Mouse (Mus musculus): ENCODE measurements around the gene Piwil4.

Piwil4 gene

GRCm38 (mm10) chr9:14740151-14740924, at the start of gene Piwil4:
TSS of gene Piwil4 (minus strand) at chr9:14740733.
- no peak for DNase-seq (ENCODE audit: low spot score)

- no peak for DNase-seq (ENCODE audit: low spot score)
Observed at GRCm38 (mm10) chr9:14787356-14787755, 46.8 kb upstream of the Piwil4 start.

GRCm38 (mm10) chr9:14784039-14785002, 43.8 kb upstream of the Piwil4 start, which contains the start of the genes Mre11a and Ankrd49:
TSS of gene Mre11a (plus strand) at chr9:14784654.
TSS of gene Ankrd49 (minus strand) at chr9:14784856.
- peak; percentile 63 for DNase-seq (ENCODE audit: low spot score)

- no peak for DNase-seq (ENCODE audit: low spot score)
Observed at GRCm38 (mm10) chr9:14778341-14778740, 37.8 kb upstream of the Piwil4 start.

- no peak for DNase-seq (ENCODE audit: low spot score)
Observed at GRCm38 (mm10) chr9:14773813-14774212, 33.3 kb upstream of the Piwil4 start.

GRCm38 (mm10) chr9:14772074-14772473, 31.5 kb upstream of the Piwil4 start:
- DNase-seq (ENCODE audit: low spot score) = no peak

GRCm38 (mm10) chr9:14770803-14771471, 30.4 kb upstream of the Piwil4 start, which contains the start of gene 1700012B09Rik:
TSS of gene 1700012B09Rik (minus strand) at chr9:14771030.
- no peak for DNase-seq (ENCODE audit: low spot score)

- DNase-seq (ENCODE audit: low spot score) = no peak
Observed at GRCm38 (mm10) chr9:14769811-14770210, 29.3 kb upstream of the Piwil4 start.

GRCm38 (mm10) chr9:14764765-14765164, 24.2 kb upstream of the Piwil4 start:
- DNase-seq (ENCODE audit: low spot score) = no peak

GRCm38 (mm10) chr9:14759261-14759660, 18.7 kb upstream of the Piwil4 start:
- DNase-seq (ENCODE audit: low spot score) = no peak

- no peak for DNase-seq (ENCODE audit: low spot score)
Observed at GRCm38 (mm10) chr9:14758590-14758989, 18.1 kb upstream of the Piwil4 start.

GRCm38 (mm10) chr9:14754469-14754868, 13.9 kb upstream of the Piwil4 start:
- DNase-seq (ENCODE audit: low spot score) = no peak

GRCm38 (mm10) chr9:14753947-14754346, 13.4 kb upstream of the Piwil4 start:
- no peak for DNase-seq (ENCODE audit: low spot score)

- no peak for DNase-seq (ENCODE audit: low spot score)
Observed at GRCm38 (mm10) chr9:14752001-14752522, 11.5 kb upstream of the Piwil4 start, which contains the start of gene Fut4. TSS of gene Fut4 (minus strand) at chr9:14752393.

- no peak for DNase-seq (ENCODE audit: low spot score)
Observed at GRCm38 (mm10) chr9:14751503-14752000, 11.0 kb upstream of the Piwil4 start.

- DNase-seq (ENCODE audit: low spot score) = no peak
Observed at GRCm38 (mm10) chr9:14750901-14751502, 10.5 kb upstream of the Piwil4 start.

- no peak for DNase-seq (ENCODE audit: low spot score)
Observed at GRCm38 (mm10) chr9:14739498-14740150, 909 bp downstream of the Piwil4 start.

GRCm38 (mm10) chr9:14730941-14731541, 9.5 kb downstream of the Piwil4 start:
- no peak for DNase-seq (ENCODE audit: low spot score)

- no peak for DNase-seq (ENCODE audit: low spot score)
Observed at GRCm38 (mm10) chr9:14728365-14728764, 12.2 kb downstream of the Piwil4 start.

- DNase-seq (ENCODE audit: low spot score) = no peak
Observed at GRCm38 (mm10) chr9:14726629-14727028, 13.9 kb downstream of the Piwil4 start.
